Mouse (Mus musculus): Measurements from ENCODE around the gene Pcnx2. TPM values are rescaled to one million over a fixed set of nuclear protein-coding genes. Genes with fewer than 3 reads are reported as not detected.

Pcnx2 gene
- polyA plus RNA-seq, 1 experiment: 0.01 TPM

DNA sequence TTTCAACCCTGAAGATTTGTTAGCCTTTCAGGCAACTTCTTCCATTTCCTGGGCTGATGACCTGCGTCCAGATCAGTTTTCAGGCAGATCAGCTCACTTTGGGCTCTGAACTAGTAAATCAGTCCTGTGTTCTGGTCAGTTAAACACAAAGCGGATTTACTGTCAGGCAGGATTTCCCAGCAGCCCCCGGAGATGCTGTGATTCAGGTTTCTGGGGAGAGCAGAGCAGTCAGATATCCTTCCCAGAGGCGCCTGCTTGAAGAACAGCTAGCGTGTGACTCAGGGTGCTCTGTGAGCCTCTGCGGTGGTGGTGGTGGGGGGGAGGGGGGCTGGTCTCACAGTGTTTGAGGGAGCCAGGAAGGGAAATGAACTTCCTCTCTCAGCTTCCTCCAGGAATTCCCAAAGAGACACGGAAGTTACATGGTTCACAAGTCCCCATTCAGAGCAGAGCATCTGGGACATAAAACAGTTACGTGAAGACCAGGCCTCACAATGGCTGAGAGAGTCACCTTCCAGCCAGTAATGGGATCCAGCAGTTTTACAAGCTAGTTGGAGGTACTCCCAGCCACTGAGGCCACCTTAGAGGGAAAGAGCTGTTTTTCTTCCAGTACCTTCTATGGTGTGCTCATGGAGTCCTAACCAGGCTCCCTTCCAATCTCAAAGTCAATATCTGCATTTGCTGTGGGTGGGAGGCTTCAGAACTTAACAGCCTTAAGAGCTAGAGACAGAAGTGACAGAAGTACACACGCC lies 25.4 kb downstream of the Pcnx2 start:
- Histone ChIP-seq H3ac (ENCODE audit: control insufficient read depth, insufficient read length) (no peak overlapping the region), H3K4me3 (no peak overlapping the region), H3K79me2 (ENCODE audit: control insufficient read depth, insufficient read depth) (no peaks in the 10 kb centered on the region), H3K36me3 (ENCODE audit: control insufficient read depth, insufficient read depth) (no peaks in the 10 kb centered on the region), H3K4me2 (ENCODE audit: low read depth) (no peak overlapping the region), H3K27me3 (ENCODE audit: control insufficient read depth, insufficient read depth, insufficient read length) (peaks cover 27% of the 10 kb centered on the region)
- no peak for TF ChIP-seq POLR2AphosphoS2 (IDR thresholded peaks at IDR 0.05; ENCODE audit: insufficient read length, low read depth)
- TF ChIP-seq TCF12 (IDR thresholded peaks at IDR 0.05; ENCODE audit: insufficient read depth, poor library complexity, severe bottlenecking): no peak
- TF ChIP-seq POLR2A (IDR thresholded peaks at IDR 0.05; ENCODE audit: insufficient read length, low read depth): no peak
- no peak for TF ChIP-seq REST (IDR thresholded peaks at IDR 0.05; ENCODE audit: insufficient read depth, insufficient read length)
- TF ChIP-seq TCF3 (IDR thresholded peaks at IDR 0.05; ENCODE audit: insufficient read length, low read depth): no peak
- no peak for TF ChIP-seq SRF (IDR thresholded peaks at IDR 0.05; ENCODE audit: control insufficient read depth, insufficient read length, low read depth)
- no peak for TF ChIP-seq CEBPB (IDR thresholded peaks at IDR 0.05; ENCODE audit: insufficient read depth, poor library complexity, severe bottlenecking)
- no peak for TF ChIP-seq USF1 (IDR thresholded peaks at IDR 0.05; ENCODE audit: low read depth)
- TF ChIP-seq MAX (IDR thresholded peaks at IDR 0.05; ENCODE audit: low read depth): no peak
- TF ChIP-seq E2F4 (IDR thresholded peaks at IDR 0.05; ENCODE audit: insufficient read depth): no peak

DNA sequence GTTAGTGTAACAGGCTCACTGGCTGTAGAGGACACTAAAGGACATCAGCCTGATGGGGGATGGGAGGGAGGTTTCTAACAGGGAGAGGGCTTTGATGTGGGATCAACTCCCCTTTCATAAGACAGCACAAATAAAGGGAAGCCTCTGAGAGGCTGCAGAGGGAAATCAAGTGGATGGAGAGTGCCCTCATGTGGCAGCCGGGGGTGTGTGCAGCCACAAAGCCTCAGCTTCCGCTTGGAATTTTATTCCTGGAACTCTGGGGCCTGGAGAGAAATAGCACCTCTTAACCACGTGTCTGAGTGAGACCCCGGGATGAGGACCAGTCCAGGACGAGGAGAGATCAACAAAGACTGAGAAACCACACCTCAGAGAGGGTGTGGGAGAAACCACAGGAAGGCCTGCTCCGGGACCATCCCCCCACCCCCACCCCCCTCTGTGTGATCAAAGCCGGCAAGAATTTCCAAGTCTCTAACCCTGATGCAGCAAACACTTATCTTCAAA lies 27.2 kb downstream of the Pcnx2 start:
- Histone ChIP-seq H3ac (ENCODE audit: control insufficient read depth, insufficient read length) (no peak overlapping the region), H3K79me2 (ENCODE audit: control insufficient read depth, insufficient read depth) (no peaks in the 10 kb centered on the region), H3K36me3 (ENCODE audit: control insufficient read depth, insufficient read depth) (no peaks in the 10 kb centered on the region), H3K27me3 (ENCODE audit: control insufficient read depth, insufficient read depth, insufficient read length) (peaks cover 29% of the 10 kb centered on the region), H3K4me3 (no peak overlapping the region), H3K4me2 (ENCODE audit: low read depth) (no peak overlapping the region)
- TF ChIP-seq POLR2AphosphoS2 (IDR thresholded peaks at IDR 0.05; ENCODE audit: insufficient read length, low read depth) (no peak), CEBPB (IDR thresholded peaks at IDR 0.05; ENCODE audit: insufficient read depth, poor library complexity, severe bottlenecking) (no peak), MYOG (IDR thresholded peaks at IDR 0.05; ENCODE audit: control insufficient read depth in 1 of 3, insufficient read depth in 1 of 3, insufficient read length in 2 of 3, low read depth in 2 of 3) (no peak), SRF (IDR thresholded peaks at IDR 0.05; ENCODE audit: control insufficient read depth, insufficient read length, low read depth) (no peak), MAX (IDR thresholded peaks at IDR 0.05; ENCODE audit: low read depth) (no peak)

DNA sequence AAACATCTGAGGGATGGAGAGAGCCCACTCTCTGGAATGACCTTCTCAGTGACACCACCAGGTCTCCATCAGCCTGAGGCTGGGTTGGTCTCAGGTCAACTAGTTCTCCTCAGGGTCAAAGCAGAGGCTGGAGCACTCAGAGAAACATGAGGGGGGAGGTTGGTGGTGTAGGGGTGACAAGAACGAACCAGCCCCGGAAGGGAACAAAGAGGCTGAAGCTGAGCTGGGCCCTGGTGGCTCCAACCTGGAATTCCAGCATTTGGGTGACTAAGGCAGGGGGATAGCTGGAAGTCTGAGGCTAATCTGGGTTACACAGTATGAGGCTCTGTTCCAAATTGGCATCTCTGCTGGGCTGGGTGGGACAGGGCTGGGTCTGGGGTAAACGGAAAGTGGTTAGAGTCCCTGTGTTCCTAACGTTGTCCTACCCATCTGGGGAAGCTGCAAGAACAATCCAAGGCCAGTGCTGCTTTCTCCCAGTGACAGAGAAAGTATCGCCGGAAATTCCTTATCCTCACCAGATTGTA lies 27.9 kb downstream of the Pcnx2 start:
- no peaks in the 10 kb centered on the region for H3K79me2 ChIP-seq (ENCODE audit: control insufficient read depth, insufficient read depth)
- H3K36me3 ChIP-seq (ENCODE audit: control insufficient read depth, insufficient read depth): no peaks in the 10 kb centered on the region
- H3K4me3 ChIP-seq: no peak overlapping the region
- no peak overlapping the region for H3K4me2 ChIP-seq (ENCODE audit: low read depth)
- H3K27me3 ChIP-seq (ENCODE audit: control insufficient read depth, insufficient read depth, insufficient read length): peaks cover 29% of the 10 kb centered on the region
- no peak for TF ChIP-seq E2F4 (IDR thresholded peaks at IDR 0.05; ENCODE audit: insufficient read depth)
- TF ChIP-seq REST (IDR thresholded peaks at IDR 0.05; ENCODE audit: insufficient read depth, insufficient read length): no peak
- TF ChIP-seq MAX (IDR thresholded peaks at IDR 0.05; ENCODE audit: low read depth): no peak
- TF ChIP-seq CEBPB (IDR thresholded peaks at IDR 0.05; ENCODE audit: insufficient read depth, poor library complexity, severe bottlenecking): no peak
- TF ChIP-seq MYOD1 (IDR thresholded peaks at IDR 0.05; ENCODE audit: control insufficient read depth in 1 of 3, insufficient read length in 2 of 3, low read depth in 2 of 3): no peak
- no peak for TF ChIP-seq USF1 (IDR thresholded peaks at IDR 0.05; ENCODE audit: low read depth)
- TF ChIP-seq TCF3 (IDR thresholded peaks at IDR 0.05; ENCODE audit: insufficient read length, low read depth): no peak
- no peak for TF ChIP-seq POLR2A (IDR thresholded peaks at IDR 0.05; ENCODE audit: insufficient read length, low read depth)
- no peak for TF ChIP-seq TCF12 (IDR thresholded peaks at IDR 0.05; ENCODE audit: insufficient read depth, poor library complexity, severe bottlenecking)
- no peak for TF ChIP-seq POLR2AphosphoS2 (IDR thresholded peaks at IDR 0.05; ENCODE audit: insufficient read length, low read depth)
- TF ChIP-seq SRF (IDR thresholded peaks at IDR 0.05; ENCODE audit: control insufficient read depth, insufficient read length, low read depth): no peak
- TF ChIP-seq MYOG (IDR thresholded peaks at IDR 0.05; ENCODE audit: control insufficient read depth in 1 of 3, insufficient read depth in 1 of 3, insufficient read length in 2 of 3, low read depth in 2 of 3): no peak
- no peak overlapping the region for H3ac ChIP-seq (ENCODE audit: control insufficient read depth, insufficient read length)

DNA sequence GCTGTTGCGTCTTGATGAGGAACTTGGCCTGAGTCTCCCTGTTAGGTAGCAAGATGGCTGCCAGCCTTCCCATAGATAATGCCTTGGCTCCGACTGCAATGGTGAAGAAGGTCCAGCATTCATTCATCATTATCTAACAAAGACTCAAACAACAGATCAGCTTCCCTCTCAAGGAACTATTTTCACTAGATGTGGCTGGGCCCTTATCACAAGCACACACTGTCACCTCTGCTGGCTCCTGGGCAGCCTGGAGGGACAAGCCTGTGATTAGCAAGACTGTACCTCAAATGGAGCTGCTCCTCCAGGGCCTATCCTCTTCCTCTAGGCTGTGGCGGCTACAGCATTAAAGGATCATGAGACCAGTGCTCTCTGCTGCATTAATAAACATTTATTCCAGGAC lies 28.4 kb downstream of the Pcnx2 start:
- TF ChIP-seq CEBPB (IDR thresholded peaks at IDR 0.05; ENCODE audit: insufficient read depth, poor library complexity, severe bottlenecking) (no peak), TCF12 (IDR thresholded peaks at IDR 0.05; ENCODE audit: insufficient read depth, poor library complexity, severe bottlenecking) (no peak), SRF (IDR thresholded peaks at IDR 0.05; ENCODE audit: control insufficient read depth, insufficient read length, low read depth) (no peak)
- peaks cover 26% of the 10 kb centered on the region for H3K27me3 ChIP-seq (ENCODE audit: control insufficient read depth, insufficient read depth, insufficient read length)
- H3ac ChIP-seq (ENCODE audit: control insufficient read depth, insufficient read length): no peak overlapping the region
- no peaks in the 10 kb centered on the region for H3K79me2 ChIP-seq (ENCODE audit: control insufficient read depth, insufficient read depth)
- no peaks in the 10 kb centered on the region for H3K36me3 ChIP-seq (ENCODE audit: control insufficient read depth, insufficient read depth)
- no peak overlapping the region for H3K4me3 ChIP-seq
- no peak overlapping the region for H3K4me2 ChIP-seq (ENCODE audit: low read depth)

DNA sequence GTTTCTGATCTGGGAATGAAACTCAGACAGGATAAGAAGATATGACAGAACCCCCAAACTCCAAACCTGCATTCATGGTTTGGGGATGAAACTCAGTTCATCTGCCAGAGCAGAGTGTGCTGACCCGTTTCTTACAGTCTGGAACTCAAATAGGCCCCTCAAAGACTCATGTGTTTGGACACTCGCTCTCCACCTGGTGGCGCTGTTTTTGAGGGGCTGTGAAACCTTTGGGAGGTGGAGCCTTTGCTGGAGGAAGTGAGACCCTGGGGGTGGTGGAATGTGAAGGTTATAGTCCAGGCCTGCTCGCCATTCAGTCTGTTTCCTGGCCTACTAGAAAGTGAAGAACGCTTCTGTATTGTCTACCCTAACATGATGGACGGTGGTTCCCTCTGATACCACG lies 29.6 kb downstream of the Pcnx2 start:
- Histone ChIP-seq H3K36me3 (ENCODE audit: control insufficient read depth, insufficient read depth) (no peaks in the 10 kb centered on the region), H3ac (ENCODE audit: control insufficient read depth, insufficient read length) (no peak overlapping the region), H3K4me2 (ENCODE audit: low read depth) (no peak overlapping the region), H3K4me3 (no peak overlapping the region), H3K27me3 (ENCODE audit: control insufficient read depth, insufficient read depth, insufficient read length) (peaks cover 18% of the 10 kb centered on the region), H3K79me2 (ENCODE audit: control insufficient read depth, insufficient read depth) (no peaks in the 10 kb centered on the region)
- TF ChIP-seq MAX (IDR thresholded peaks at IDR 0.05; ENCODE audit: low read depth) (no peak), MYOG (IDR thresholded peaks at IDR 0.05; ENCODE audit: control insufficient read depth in 1 of 3, insufficient read depth in 1 of 3, insufficient read length in 2 of 3, low read depth in 2 of 3) (no peak), CEBPB (IDR thresholded peaks at IDR 0.05; ENCODE audit: insufficient read depth, poor library complexity, severe bottlenecking) (no peak), TCF12 (IDR thresholded peaks at IDR 0.05; ENCODE audit: insufficient read depth, poor library complexity, severe bottlenecking) (no peak), TCF3 (IDR thresholded peaks at IDR 0.05; ENCODE audit: insufficient read length, low read depth) (no peak)

Measured in myocyte (in vitro differentiated cells).